Mouse (Mus musculus) thymus, postnatal 0 days (tissue): ENCODE data around the gene Cyb561d1. TPM values are rescaled to one million over a fixed set of nuclear protein-coding genes. Genes with fewer than 3 reads are reported as not detected.
A peak's percentile ranks its signal among the peaks of the same experiment; 100 is the strongest.

ENCODE experiments used
- DNase-seq: peaks from one replicate; pipeline ENCODE4 v3.0.0-alpha.2; 2015; ENCODE audit warnings: low spot score
- polyA plus RNA-seq: library from polyadenylated mRNA; unstranded; fragments of >200 nt; fragmentation: Nextera tagmentation; extraction: Ambion mirVana; gene quantifications from 2 replicates; pipeline ENCODE4 v1.2.1, GENCODE M21; 2015

Gene Cyb561d1
- polyA plus RNA-seq, 1 experiment from 2014 or later, result 9.1 TPM

GRCm38 (mm10) chr3:108203621-108204325 lies 2.8 kb upstream of the Cyb561d1 start:
- peak; percentile 65 for DNase-seq

GRCm38 (mm10) chr3:108203212-108203611 lies 2.2 kb upstream of the Cyb561d1 start:
- no peak for DNase-seq

- DNase-seq, result no peak
Observed at GRCm38 (mm10) chr3:108202506-108202905, 1.5 kb upstream of the Cyb561d1 start.

GRCm38 (mm10) chr3:108199231-108199630 lies 1.8 kb downstream of the Cyb561d1 start:
- DNase-seq, result no peak

GRCm38 (mm10) chr3:108197066-108197497 lies 3.9 kb downstream of the Cyb561d1 start:
- DNase-seq, result no peak

GRCm38 (mm10) chr3:108195941-108196590 lies 4.9 kb downstream of the Cyb561d1 start:
- no peak for DNase-seq

- DNase-seq, result no peak
Observed at GRCm38 (mm10) chr3:108195287-108195686, 5.7 kb downstream of the Cyb561d1 start.

- DNase-seq, result no peak
Observed at GRCm38 (mm10) chr3:108193686-108194085, 7.3 kb downstream of the Cyb561d1 start.

GRCm38 (mm10) chr3:108189897-108190296 lies 11.1 kb downstream of the Cyb561d1 start:
- DNase-seq, result no peak

- DNase-seq, result no peak
Observed at GRCm38 (mm10) chr3:108188716-108189490, 12.1 kb downstream of the Cyb561d1 start.

GRCm38 (mm10) chr3:108187111-108187795 lies 13.8 kb downstream of the Cyb561d1 start:
- no peak for DNase-seq

GRCm38 (mm10) chr3:108186098-108187047 lies 14.6 kb downstream of the Cyb561d1 start, which contains the start of gene Amigo1:
Gene Amigo1, plus strand, starts transcription at chr3:108186335.
- DNase-seq, result peak; percentile 65

- DNase-seq, result no peak
Observed at GRCm38 (mm10) chr3:108185460-108186097, 15.4 kb downstream of the Cyb561d1 start.

GRCm38 (mm10) chr3:108184742-108185141 lies 16.3 kb downstream of the Cyb561d1 start:
- no peak for DNase-seq

- no peak for DNase-seq
Observed at GRCm38 (mm10) chr3:108180514-108180913, 20.5 kb downstream of the Cyb561d1 start.

- no peak for DNase-seq
Observed at GRCm38 (mm10) chr3:108178756-108179715, 22.0 kb downstream of the Cyb561d1 start.

GRCm38 (mm10) chr3:108174672-108175531 lies 26.1 kb downstream of the Cyb561d1 start:
- DNase-seq, result no peak

- DNase-seq, result no peak
Observed at GRCm38 (mm10) chr3:108169199-108169598, 31.8 kb downstream of the Cyb561d1 start.
